Mouse (Mus musculus) small intestine, adult 2 months (tissue): ENCODE data around the gene Dctn3.

ENCODE experiments used
- CTCF ChIP-seq: fragments of 200-500 bp; IDR thresholded peaks from 2 replicates; pipeline ENCODE4 v1.5.1; 2012; ENCODE audit warnings: low read depth, mild to moderate bottlenecking, control low read depth, inconsistent platforms, low read length, moderate library complexity, mixed read lengths; ENCODE audit not compliant: insufficient replicate concordance, insufficient read length; ENCODE audit errors: extremely low read depth
- POLR2A ChIP-seq: fragments of 200-500 bp; IDR thresholded peaks from 2 replicates; pipeline ENCODE4 v1.6.1; 2012; ENCODE audit warnings: low read depth, mild to moderate bottlenecking, control low read depth, inconsistent platforms, low read length, moderate library complexity

- no peak for TF ChIP-seq CTCF
- TF ChIP-seq POLR2A, result no peak
Measured at GRCm38 (mm10) chr4:41761680-41762079, 38.7 kb upstream of the Dctn3 start.
